Mouse (Mus musculus): ENCODE measurements around the gene Natd1.
"Not testable (repeated sequence)": the region's sequence is repeated elsewhere in the genome, so short reads cannot be mapped to it uniquely, and the experiment has no call there.

GRCm38 (mm10) chr11:60886986-60887385, 27.6 kb downstream of the Natd1 start:
- TF ChIP-seq MAFK (IDR thresholded peaks at IDR 0.05; ENCODE audit: insufficient read depth, low read depth, low read length); CHD2 (IDR thresholded peaks at IDR 0.05; ENCODE audit: low read depth, low read length); ZNF384 (IDR thresholded peaks at IDR 0.05; ENCODE audit: low read depth, low read length); HCFC1 (IDR thresholded peaks at IDR 0.05; ENCODE audit: borderline replicate concordance, insufficient read depth, low read length); ZC3H11A (IDR thresholded peaks at IDR 0.05; ENCODE audit: borderline replicate concordance, low read depth, low read length): not testable (repeated sequence)
